Mouse (Mus musculus) ES-CJ7 (cell line): ENCODE results near the gene Tex2.

Experiments
- DNase-seq: peaks from one replicate; pipeline ENCODE4 v3.0.0; 2011; ENCODE audit warnings: low read depth, low spot score

The Tex2 gene

GRCm38 (mm10) chr11:106460671-106461070, 152.6 kb downstream of the Tex2 start:
- no peak for DNase-seq

- DNase-seq = no peak
Measured at GRCm38 (mm10) chr11:106458540-106458939, 154.7 kb downstream of the Tex2 start.
